Mouse (Mus musculus): ENCODE measurements around the gene Hist2h3c2.

DNA sequence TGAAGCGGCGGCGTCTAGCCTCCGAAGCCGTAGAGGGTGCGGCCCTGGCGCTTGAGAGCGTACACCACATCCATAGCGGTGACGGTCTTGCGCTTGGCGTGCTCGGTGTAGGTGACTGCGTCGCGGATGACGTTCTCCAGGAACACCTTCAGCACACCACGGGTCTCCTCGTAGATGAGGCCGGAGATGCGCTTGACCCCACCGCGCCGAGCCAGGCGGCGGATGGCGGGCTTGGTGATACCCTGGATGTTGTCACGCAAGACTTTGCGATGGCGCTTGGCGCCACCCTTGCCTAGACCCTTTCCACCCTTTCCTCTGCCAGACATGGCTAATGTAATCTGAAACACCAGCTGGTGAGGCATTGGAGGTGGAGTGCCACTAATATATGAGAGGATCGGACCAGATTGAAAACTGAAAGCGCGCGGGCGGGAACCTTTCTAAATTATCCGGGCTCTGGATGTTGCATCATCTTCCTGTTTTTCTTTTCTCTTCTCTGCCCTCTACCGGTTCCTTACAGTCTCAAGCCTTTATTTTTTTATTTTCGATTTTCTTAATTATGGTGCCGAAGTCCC is 24.1 kb upstream of the Hist2h3c2 start, which contains the start of gene Hist2h4:
- TF ChIP-seq POLR2A (IDR thresholded peaks at IDR 0.05; ENCODE audit: low read depth, low read length) (peak; percentile 100), CTCF (IDR thresholded peaks at IDR 0.05; ENCODE audit: extremely low read depth, insufficient read depth, insufficient read length, insufficient replicate concordance) (no peak)
